Mouse (Mus musculus): Measurements from ENCODE around the gene Usp29. TPM values are rescaled to one million over a fixed set of nuclear protein-coding genes. Genes with fewer than 3 reads are reported as not detected.
A peak's percentile ranks its signal among the peaks of the same experiment; 100 is the strongest.
"Not testable (repeated sequence)": the region's sequence is repeated elsewhere in the genome, so short reads cannot be mapped to it uniquely, and the experiment has no call there.

Usp29 gene
- polyA plus RNA-seq, 1 experiment from 2014 or later = 22.2 TPM

- no peak for DNase-seq (ENCODE audit: low spot score)
- Histone ChIP-seq H3K9ac (ENCODE audit: low read length) (no peak overlapping the region), H3K4me2 (ENCODE audit: low read depth, severe bottlenecking) (no peak overlapping the region), H3K27me3 (ENCODE audit: control insufficient read depth, insufficient read depth, low read length) (no peaks in the 10 kb centered on the region), H3K9me3 (ENCODE audit: control insufficient read depth, low read length) (no peaks in the 10 kb centered on the region), H3K4me1 (ENCODE audit: control insufficient read depth, insufficient read depth, low read length) (no peaks in the 10 kb centered on the region), H3K36me3 (ENCODE audit: control insufficient read depth, insufficient read depth, low read length) (no peaks in the 10 kb centered on the region), H3K27ac (replicated peaks; ENCODE audit: low read depth, low read length) (no peak overlapping the region), H3K4me3 (ENCODE audit: low read depth, low read length) (no peak overlapping the region)
- ATAC-seq (ENCODE audit: insufficient number of reproducible peaks, low FRiP score, low TSS enrichment, low read depth) = no peak
- 95% methylated on average over 5 of the region's 5 CpGs for WGBS
Observed at GRCm38 (mm10) chr7:6889871-6890270, 159.5 kb downstream of the Usp29 start.

GRCm38 (mm10) chr7:6891206-6891605 is 160.8 kb downstream of the Usp29 start:
- ATAC-seq (ENCODE audit: insufficient number of reproducible peaks, low FRiP score, low TSS enrichment, low read depth) = no peak

GRCm38 (mm10) chr7:6897021-6897420 is 166.6 kb downstream of the Usp29 start:
- WGBS = 16% methylated on average over 4 of the region's 4 CpGs

More at GRCm38 (mm10) chr7:6891206-6891605, 160.8 kb downstream of the Usp29 start:
- Histone ChIP-seq H3K27ac (replicated peaks; ENCODE audit: low read depth, low read length) (no peak overlapping the region), H3K9me3 (ENCODE audit: control insufficient read depth, low read length) (no peaks in the 10 kb centered on the region), H3K36me3 (ENCODE audit: control insufficient read depth, insufficient read depth, low read length) (no peaks in the 10 kb centered on the region), H3K4me3 (ENCODE audit: low read depth, low read length) (no peak overlapping the region), H3K4me1 (ENCODE audit: control insufficient read depth, insufficient read depth, low read length) (no peaks in the 10 kb centered on the region), H3K27me3 (ENCODE audit: control insufficient read depth, insufficient read depth, low read length) (no peaks in the 10 kb centered on the region), H3K4me2 (ENCODE audit: low read depth, severe bottlenecking) (no peak overlapping the region), H3K9ac (ENCODE audit: low read length) (no peak overlapping the region)
- WGBS = 56% methylated on average over 3 of the region's 3 CpGs
- no peak for DNase-seq (ENCODE audit: low spot score)

GRCm38 (mm10) chr7:6900672-6901071 is 170.3 kb downstream of the Usp29 start:
- DNase-seq (ENCODE audit: low spot score) = no peak
- ATAC-seq (ENCODE audit: insufficient number of reproducible peaks, low FRiP score, low TSS enrichment, low read depth) = no peak
- H3K9ac ChIP-seq (ENCODE audit: low read length) = no peak overlapping the region
- no peak overlapping the region for H3K4me2 ChIP-seq (ENCODE audit: low read depth, severe bottlenecking)
- 91% methylated on average over 7 of the region's 7 CpGs for WGBS
- H3K4me1 ChIP-seq (ENCODE audit: control insufficient read depth, insufficient read depth, low read length) = 0 out of 2 replicates have a peak, but pooled peaks cover 2% of the 10 kb centered on the region
- H3K36me3 ChIP-seq (ENCODE audit: control insufficient read depth, insufficient read depth, low read length) = no peaks in the 10 kb centered on the region
- no peaks in the 10 kb centered on the region for H3K9me3 ChIP-seq (ENCODE audit: control insufficient read depth, low read length)
- no peaks in the 10 kb centered on the region for H3K27me3 ChIP-seq (ENCODE audit: control insufficient read depth, insufficient read depth, low read length)
- no peak overlapping the region for H3K4me3 ChIP-seq (ENCODE audit: low read depth, low read length)
- no peak overlapping the region for H3K27ac ChIP-seq (replicated peaks; ENCODE audit: low read depth, low read length)

More at GRCm38 (mm10) chr7:6897021-6897420, 166.6 kb downstream of the Usp29 start:
- not testable (repeated sequence) for H3K4me1 ChIP-seq (ENCODE audit: control insufficient read depth, insufficient read depth, low read length); H3K9ac ChIP-seq (ENCODE audit: low read length); ATAC-seq (ENCODE audit: insufficient number of reproducible peaks, low FRiP score, low TSS enrichment, low read depth); DNase-seq (ENCODE audit: low spot score); H3K27me3 ChIP-seq (ENCODE audit: control insufficient read depth, insufficient read depth, low read length); H3K4me2 ChIP-seq (ENCODE audit: low read depth, severe bottlenecking); H3K36me3 ChIP-seq (ENCODE audit: control insufficient read depth, insufficient read depth, low read length); H3K27ac ChIP-seq (replicated peaks; ENCODE audit: low read depth, low read length); H3K9me3 ChIP-seq (ENCODE audit: control insufficient read depth, low read length); H3K4me3 ChIP-seq (ENCODE audit: low read depth, low read length)

GRCm38 (mm10) chr7:6903489-6903888 is 173.1 kb downstream of the Usp29 start:
- no peak overlapping the region; the same call in 1 of the 2 replicates for H3K27ac ChIP-seq (replicated peaks; ENCODE audit: low read depth, low read length)
- peak; percentile 20; the same call in 1 of the 2 replicates for ATAC-seq (ENCODE audit: insufficient number of reproducible peaks, low FRiP score, low TSS enrichment, low read depth)
- H3K4me2 ChIP-seq (ENCODE audit: low read depth, severe bottlenecking) = no peak overlapping the region
- no peak overlapping the region for H3K9ac ChIP-seq (ENCODE audit: low read length)
- 0 out of 2 replicates have a peak, but pooled peaks cover 2% of the 10 kb centered on the region for H3K4me1 ChIP-seq (ENCODE audit: control insufficient read depth, insufficient read depth, low read length)
- peak; percentile 48 for DNase-seq (ENCODE audit: low spot score)
- no peaks in the 10 kb centered on the region for H3K36me3 ChIP-seq (ENCODE audit: control insufficient read depth, insufficient read depth, low read length)
- H3K4me3 ChIP-seq (ENCODE audit: low read depth, low read length) = no peak overlapping the region
- WGBS = 45% methylated on average over 8 of the region's 8 CpGs
- H3K27me3 ChIP-seq (ENCODE audit: control insufficient read depth, insufficient read depth, low read length) = no peaks in the 10 kb centered on the region
- no peaks in the 10 kb centered on the region for H3K9me3 ChIP-seq (ENCODE audit: control insufficient read depth, low read length)

- 14% methylated on average over 7 of the region's 7 CpGs for WGBS
- H3K27ac ChIP-seq (replicated peaks; ENCODE audit: low read depth, low read length) = no peak overlapping the region
- no peak overlapping the region for H3K9ac ChIP-seq (ENCODE audit: low read length)
- ATAC-seq (ENCODE audit: insufficient number of reproducible peaks, low FRiP score, low TSS enrichment, low read depth) (no peak), DNase-seq (ENCODE audit: low spot score) (no peak)
- H3K4me2 ChIP-seq (ENCODE audit: low read depth, severe bottlenecking) = no peak overlapping the region
- H3K4me3 ChIP-seq (ENCODE audit: low read depth, low read length) = no peak overlapping the region
- no peaks in the 10 kb centered on the region for H3K27me3 ChIP-seq (ENCODE audit: control insufficient read depth, insufficient read depth, low read length)
- peaks cover 23% of the 10 kb centered on the region; the same call in 1 of the 2 replicates for H3K4me1 ChIP-seq (ENCODE audit: control insufficient read depth, insufficient read depth, low read length)
- no peaks in the 10 kb centered on the region for H3K36me3 ChIP-seq (ENCODE audit: control insufficient read depth, insufficient read depth, low read length)
- peaks cover 3% of the 10 kb centered on the region; the same call in 1 of the 2 replicates for H3K9me3 ChIP-seq (ENCODE audit: control insufficient read depth, low read length)
Observed at GRCm38 (mm10) chr7:6910527-6910926, 180.1 kb downstream of the Usp29 start.

- Histone ChIP-seq H3K4me2 (ENCODE audit: low read depth, severe bottlenecking) (no peak overlapping the region), H3K9me3 (ENCODE audit: control insufficient read depth, low read length) (peaks cover 3% of the 10 kb centered on the region; the same call in 1 of the 2 replicates), H3K4me3 (ENCODE audit: low read depth, low read length) (no peak overlapping the region), H3K9ac (ENCODE audit: low read length) (no peak overlapping the region), H3K4me1 (ENCODE audit: control insufficient read depth, insufficient read depth, low read length) (peaks cover 23% of the 10 kb centered on the region; the same call in 1 of the 2 replicates), H3K27me3 (ENCODE audit: control insufficient read depth, insufficient read depth, low read length) (no peaks in the 10 kb centered on the region), H3K36me3 (ENCODE audit: control insufficient read depth, insufficient read depth, low read length) (no peaks in the 10 kb centered on the region), H3K27ac (replicated peaks; ENCODE audit: low read depth, low read length) (no peak overlapping the region; the same call in 1 of the 2 replicates)
- 69% methylated on average over 5 of the region's 5 CpGs for WGBS
- DNase-seq (ENCODE audit: low spot score) (no peak), ATAC-seq (ENCODE audit: insufficient number of reproducible peaks, low FRiP score, low TSS enrichment, low read depth) (no peak)
Observed at GRCm38 (mm10) chr7:6911731-6912130, 181.4 kb downstream of the Usp29 start.

GRCm38 (mm10) chr7:6913439-6914380 is 183.3 kb downstream of the Usp29 start:
- peak overlapping the region; percentile 52 for H3K9ac ChIP-seq (ENCODE audit: low read length)
- H3K27ac ChIP-seq (replicated peaks; ENCODE audit: low read depth, low read length) = peak overlapping the region; percentile 82
- H3K9me3 ChIP-seq (ENCODE audit: control insufficient read depth, low read length) = peaks cover 3% of the 10 kb centered on the region; the same call in 1 of the 2 replicates
- H3K36me3 ChIP-seq (ENCODE audit: control insufficient read depth, insufficient read depth, low read length) = no peaks in the 10 kb centered on the region
- ATAC-seq (ENCODE audit: insufficient number of reproducible peaks, low FRiP score, low TSS enrichment, low read depth) (peak; percentile 76), DNase-seq (ENCODE audit: low spot score) (peak; percentile 85)
- 9% methylated on average over 30 of the region's 30 CpGs for WGBS
- H3K4me1 ChIP-seq (ENCODE audit: control insufficient read depth, insufficient read depth, low read length) = peaks cover 30% of the 10 kb centered on the region; the same call in 1 of the 2 replicates
- H3K4me2 ChIP-seq (ENCODE audit: low read depth, severe bottlenecking) = peak overlapping the region; percentile 49
- no peaks in the 10 kb centered on the region for H3K27me3 ChIP-seq (ENCODE audit: control insufficient read depth, insufficient read depth, low read length)
- H3K4me3 ChIP-seq (ENCODE audit: low read depth, low read length) = peak overlapping the region; percentile 21

Measured in limb, embryonic 11.5 days (tissue).